Mouse (Mus musculus) brain, embryonic 14.5 days (tissue): ENCODE measurements around the gene Tmigd1.

Source experiments
- CTCF ChIP-seq: fragments of 200-500 bp; IDR thresholded peaks from 2 replicates; pipeline ENCODE4 v1.5.1; 2012; ENCODE audit warnings: inconsistent platforms, mild to moderate bottlenecking, moderate library complexity, borderline replicate concordance; ENCODE audit not compliant: insufficient read depth, insufficient read length; ENCODE audit errors: extremely low read depth
- POLR2A ChIP-seq: fragments of 200-500 bp; IDR thresholded peaks from 2 replicates; pipeline ENCODE4 v1.6.1; 2012; ENCODE audit warnings: mild to moderate bottlenecking, inconsistent platforms, borderline replicate concordance; ENCODE audit not compliant: poor library complexity, insufficient read depth, insufficient read length, severe bottlenecking; ENCODE audit errors: extremely low read depth

GRCm38 (mm10) chr11:76945386-76946202 lies 43.6 kb downstream of the Tmigd1 start:
- peak; percentile 62; the same call in 1 of the 2 replicates for TF ChIP-seq POLR2A
- TF ChIP-seq CTCF = no peak
